Mouse (Mus musculus): ENCODE data around the gene Scly. TPM values are rescaled to one million over a fixed set of nuclear protein-coding genes. Genes with fewer than 3 reads are reported as not detected.

Scly gene
- total RNA-seq, 1 experiment, result 12.0 TPM

DNA sequence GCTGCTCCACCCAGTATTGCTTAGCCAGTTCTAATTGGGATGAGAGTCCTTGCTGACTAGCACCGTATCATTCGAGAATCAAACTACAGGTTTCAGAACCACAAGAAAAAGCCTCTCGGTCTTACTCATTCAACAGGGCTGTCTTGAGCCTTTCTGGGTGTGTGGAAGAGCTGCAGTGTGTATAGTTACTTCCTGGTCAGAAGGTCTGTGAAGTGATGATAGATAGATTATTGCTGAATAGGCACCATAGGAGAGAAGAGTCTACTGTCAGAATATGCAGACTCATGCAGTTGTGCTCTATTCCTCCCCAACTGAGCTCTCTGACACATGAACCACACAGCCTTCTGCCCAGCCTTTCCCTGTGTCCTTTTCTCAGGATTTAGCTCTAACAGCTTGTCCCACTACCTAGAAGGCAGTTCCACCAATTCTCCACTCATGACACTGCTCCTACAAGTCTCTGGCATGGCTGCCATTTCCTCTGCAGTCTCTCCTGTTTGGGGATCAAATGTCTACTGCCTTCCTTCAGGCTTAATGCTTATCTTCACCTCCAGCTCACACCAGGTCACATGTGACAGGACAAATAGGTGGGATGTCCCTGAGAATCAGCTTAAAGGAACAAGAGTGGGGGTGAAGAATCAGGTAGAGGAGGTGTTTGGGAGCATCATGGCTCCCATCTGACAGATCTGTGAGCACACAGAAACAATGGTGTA is 19.6 kb upstream of the Scly start:
- H3K9ac ChIP-seq (ENCODE audit: insufficient read depth, low read depth, low read length, poor library complexity, severe bottlenecking), result no peak overlapping the region
- H3K4me3 ChIP-seq (ENCODE audit: insufficient read depth in 1 of 2, low read depth in 1 of 2, low read length in 2 of 2, poor library complexity in 1 of 2, severe bottlenecking in 1 of 2), result no peak overlapping the region
- no peak overlapping the region for H3K27ac ChIP-seq (ENCODE audit: insufficient read depth, low read depth, low read length, poor library complexity, severe bottlenecking)
- no peaks in the 10 kb centered on the region for H3K4me1 ChIP-seq (ENCODE audit: control insufficient read depth in 2 of 2, insufficient read depth in 2 of 2, low read length in 2 of 2, poor library complexity in 1 of 2)
- TF ChIP-seq CHD2 (IDR thresholded peaks at IDR 0.05; ENCODE audit: low read depth, low read length), result no peak
- TF ChIP-seq ZNF384 (IDR thresholded peaks at IDR 0.05; ENCODE audit: low read depth, low read length), result no peak
- TF ChIP-seq HCFC1 (IDR thresholded peaks at IDR 0.05; ENCODE audit: borderline replicate concordance, insufficient read depth, low read length), result no peak
- TF ChIP-seq ZC3H11A (IDR thresholded peaks at IDR 0.05; ENCODE audit: borderline replicate concordance, low read depth, low read length), result no peak
- TF ChIP-seq MAFK (IDR thresholded peaks at IDR 0.05; ENCODE audit: insufficient read depth, low read depth, low read length), result no peak
- H3K36me3 ChIP-seq (ENCODE audit: control insufficient read depth, insufficient read depth, low read length, poor library complexity, severe bottlenecking), result peaks cover 18% of the 10 kb centered on the region
- no peak for DNase-seq (ENCODE audit: low read depth, low spot score)
- in situ Hi-C loops (cut with MboI; ENCODE audit: low sequenced_read_pairs in 2 of 2, unreplicated experiment in 2 of 2), result no loop called here
- no peaks in the 10 kb centered on the region for H3K9me3 ChIP-seq (ENCODE audit: control insufficient read depth, insufficient read depth, low read depth, low read length)

DNA sequence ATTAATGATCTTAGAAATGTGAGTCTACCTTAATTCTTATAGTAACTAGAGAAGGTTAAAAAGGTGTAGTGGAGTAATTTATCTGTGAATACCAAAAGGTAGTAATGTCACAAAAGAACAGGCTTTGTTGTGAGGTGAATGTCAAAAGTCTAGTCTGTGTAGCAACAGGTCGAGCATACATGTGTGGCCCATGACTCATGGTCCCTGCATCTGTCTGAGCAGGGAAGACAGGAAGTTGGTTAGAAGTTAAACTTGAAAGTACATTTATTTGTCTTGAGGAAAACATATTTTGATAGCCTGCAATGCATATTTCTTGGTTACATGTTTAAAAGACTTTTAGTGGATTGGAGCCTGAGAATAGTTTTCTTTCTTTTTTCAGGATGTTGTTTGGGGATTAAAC is 19.0 kb upstream of the Scly start:
- no peak for TF ChIP-seq MAFK (IDR thresholded peaks at IDR 0.05; ENCODE audit: insufficient read depth, low read depth, low read length)
- no peak for TF ChIP-seq CHD2 (IDR thresholded peaks at IDR 0.05; ENCODE audit: low read depth, low read length)
- no peak for TF ChIP-seq ZNF384 (IDR thresholded peaks at IDR 0.05; ENCODE audit: low read depth, low read length)
- TF ChIP-seq HCFC1 (IDR thresholded peaks at IDR 0.05; ENCODE audit: borderline replicate concordance, insufficient read depth, low read length), result no peak
- no peak for TF ChIP-seq ZC3H11A (IDR thresholded peaks at IDR 0.05; ENCODE audit: borderline replicate concordance, low read depth, low read length)

GRCm38 (mm10) chr1:91282582-91282981 is 15.6 kb upstream of the Scly start:
- no peaks in the 10 kb centered on the region for H3K4me1 ChIP-seq (ENCODE audit: control insufficient read depth in 2 of 2, insufficient read depth in 2 of 2, low read length in 2 of 2, poor library complexity in 1 of 2)
- in situ Hi-C loops (cut with MboI; ENCODE audit: low sequenced_read_pairs in 2 of 2, unreplicated experiment in 2 of 2), result no loop called here
- no peak overlapping the region for H3K27ac ChIP-seq (ENCODE audit: insufficient read depth, low read depth, low read length, poor library complexity, severe bottlenecking)
- DNase-seq (ENCODE audit: low read depth, low spot score), result no peak
- H3K9ac ChIP-seq (ENCODE audit: insufficient read depth, low read depth, low read length, poor library complexity, severe bottlenecking), result no peak overlapping the region
- H3K36me3 ChIP-seq (ENCODE audit: control insufficient read depth, insufficient read depth, low read length, poor library complexity, severe bottlenecking), result peaks cover 30% of the 10 kb centered on the region
- H3K9me3 ChIP-seq (ENCODE audit: control insufficient read depth, insufficient read depth, low read depth, low read length), result no peaks in the 10 kb centered on the region
- H3K4me3 ChIP-seq (ENCODE audit: insufficient read depth in 1 of 2, low read depth in 1 of 2, low read length in 2 of 2, poor library complexity in 1 of 2, severe bottlenecking in 1 of 2), result no peak overlapping the region
- TF ChIP-seq MAFK (IDR thresholded peaks at IDR 0.05; ENCODE audit: insufficient read depth, low read depth, low read length) (no peak), ZC3H11A (IDR thresholded peaks at IDR 0.05; ENCODE audit: borderline replicate concordance, low read depth, low read length) (no peak), CHD2 (IDR thresholded peaks at IDR 0.05; ENCODE audit: low read depth, low read length) (no peak), ZNF384 (IDR thresholded peaks at IDR 0.05; ENCODE audit: low read depth, low read length) (no peak), HCFC1 (IDR thresholded peaks at IDR 0.05; ENCODE audit: borderline replicate concordance, insufficient read depth, low read length) (no peak)

More for the DNA sequence above, 19.0 kb upstream of the Scly start:
- Histone ChIP-seq H3K4me3 (ENCODE audit: insufficient read depth in 1 of 2, low read depth in 1 of 2, low read length in 2 of 2, poor library complexity in 1 of 2, severe bottlenecking in 1 of 2) (no peak overlapping the region), H3K9ac (ENCODE audit: insufficient read depth, low read depth, low read length, poor library complexity, severe bottlenecking) (no peak overlapping the region), H3K36me3 (ENCODE audit: control insufficient read depth, insufficient read depth, low read length, poor library complexity, severe bottlenecking) (peaks cover 18% of the 10 kb centered on the region), H3K27ac (ENCODE audit: insufficient read depth, low read depth, low read length, poor library complexity, severe bottlenecking) (no peak overlapping the region), H3K9me3 (ENCODE audit: control insufficient read depth, insufficient read depth, low read depth, low read length) (no peaks in the 10 kb centered on the region), H3K4me1 (ENCODE audit: control insufficient read depth in 2 of 2, insufficient read depth in 2 of 2, low read length in 2 of 2, poor library complexity in 1 of 2) (no peaks in the 10 kb centered on the region)
- no peak for DNase-seq (ENCODE audit: low read depth, low spot score)
- in situ Hi-C loops (cut with MboI; ENCODE audit: low sequenced_read_pairs in 2 of 2, unreplicated experiment in 2 of 2), result no loop called here

GRCm38 (mm10) chr1:91289375-91289774 is 8.8 kb upstream of the Scly start:
- Histone ChIP-seq H3K9ac (ENCODE audit: insufficient read depth, low read depth, low read length, poor library complexity, severe bottlenecking) (no peak overlapping the region), H3K4me1 (ENCODE audit: control insufficient read depth in 2 of 2, insufficient read depth in 2 of 2, low read length in 2 of 2, poor library complexity in 1 of 2) (no peaks in the 10 kb centered on the region), H3K36me3 (ENCODE audit: control insufficient read depth, insufficient read depth, low read length, poor library complexity, severe bottlenecking) (peaks cover 22% of the 10 kb centered on the region), H3K4me3 (ENCODE audit: insufficient read depth in 1 of 2, low read depth in 1 of 2, low read length in 2 of 2, poor library complexity in 1 of 2, severe bottlenecking in 1 of 2) (no peak overlapping the region), H3K27ac (ENCODE audit: insufficient read depth, low read depth, low read length, poor library complexity, severe bottlenecking) (no peak overlapping the region), H3K9me3 (ENCODE audit: control insufficient read depth, insufficient read depth, low read depth, low read length) (no peaks in the 10 kb centered on the region)
- in situ Hi-C loops (cut with MboI; ENCODE audit: low sequenced_read_pairs in 2 of 2, unreplicated experiment in 2 of 2), result no loop called here
- TF ChIP-seq CHD2 (IDR thresholded peaks at IDR 0.05; ENCODE audit: low read depth, low read length), result no peak
- TF ChIP-seq HCFC1 (IDR thresholded peaks at IDR 0.05; ENCODE audit: borderline replicate concordance, insufficient read depth, low read length), result no peak
- TF ChIP-seq MAFK (IDR thresholded peaks at IDR 0.05; ENCODE audit: insufficient read depth, low read depth, low read length), result no peak
- TF ChIP-seq ZNF384 (IDR thresholded peaks at IDR 0.05; ENCODE audit: low read depth, low read length), result no peak
- no peak for TF ChIP-seq ZC3H11A (IDR thresholded peaks at IDR 0.05; ENCODE audit: borderline replicate concordance, low read depth, low read length)
- DNase-seq (ENCODE audit: low read depth, low spot score), result no peak
